Mouse (Mus musculus) embryo, embryonic 11.5 days (tissue): Measurements from ENCODE around the gene Vamp8.
A peak's percentile ranks its signal among the peaks of the same experiment; 100 is the strongest.

ENCODE experiments used
- DNase-seq: peaks from one replicate; pipeline ENCODE4 v3.0.0-alpha.2; 2012; ENCODE audit warnings: low read depth, low spot score

Vamp8 gene

GRCm38 (mm10) chr6:72354025-72354424, 36.5 kb downstream of the Vamp8 start:
- DNase-seq = no peak

- DNase-seq = no peak
Observed at GRCm38 (mm10) chr6:72352636-72353405, 37.7 kb downstream of the Vamp8 start.

- no peak for DNase-seq
Observed at GRCm38 (mm10) chr6:72350214-72350613, 40.3 kb downstream of the Vamp8 start.

GRCm38 (mm10) chr6:72348411-72348810, 42.1 kb downstream of the Vamp8 start:
- DNase-seq = no peak

GRCm38 (mm10) chr6:72347166-72347941, 43.1 kb downstream of the Vamp8 start, which contains the start of gene 0610030E20Rik:
Gene 0610030E20Rik (plus strand): TSS chr6:72347317.
- peak; percentile 51 for DNase-seq

GRCm38 (mm10) chr6:72346261-72346660, 44.2 kb downstream of the Vamp8 start:
- DNase-seq = no peak

GRCm38 (mm10) chr6:72345633-72346032, 44.9 kb downstream of the Vamp8 start:
- no peak for DNase-seq

- DNase-seq = peak; percentile 83
Observed at GRCm38 (mm10) chr6:72345074-72345567, 45.4 kb downstream of the Vamp8 start, which contains the start of gene Usp39. Gene Usp39 (minus strand): TSS chr6:72345184.

- no peak for DNase-seq
Observed at GRCm38 (mm10) chr6:72344396-72345073, 46.0 kb downstream of the Vamp8 start.

- no peak for DNase-seq
Observed at GRCm38 (mm10) chr6:72340481-72340880, 50.0 kb downstream of the Vamp8 start.
